Mouse (Mus musculus): ENCODE measurements around the gene Cbx5.

Gene Cbx5

GRCm38 (mm10) chr15:103169612-103170315, 69.9 kb downstream of the Cbx5 start:
- no peak for DNase-seq

DNA sequence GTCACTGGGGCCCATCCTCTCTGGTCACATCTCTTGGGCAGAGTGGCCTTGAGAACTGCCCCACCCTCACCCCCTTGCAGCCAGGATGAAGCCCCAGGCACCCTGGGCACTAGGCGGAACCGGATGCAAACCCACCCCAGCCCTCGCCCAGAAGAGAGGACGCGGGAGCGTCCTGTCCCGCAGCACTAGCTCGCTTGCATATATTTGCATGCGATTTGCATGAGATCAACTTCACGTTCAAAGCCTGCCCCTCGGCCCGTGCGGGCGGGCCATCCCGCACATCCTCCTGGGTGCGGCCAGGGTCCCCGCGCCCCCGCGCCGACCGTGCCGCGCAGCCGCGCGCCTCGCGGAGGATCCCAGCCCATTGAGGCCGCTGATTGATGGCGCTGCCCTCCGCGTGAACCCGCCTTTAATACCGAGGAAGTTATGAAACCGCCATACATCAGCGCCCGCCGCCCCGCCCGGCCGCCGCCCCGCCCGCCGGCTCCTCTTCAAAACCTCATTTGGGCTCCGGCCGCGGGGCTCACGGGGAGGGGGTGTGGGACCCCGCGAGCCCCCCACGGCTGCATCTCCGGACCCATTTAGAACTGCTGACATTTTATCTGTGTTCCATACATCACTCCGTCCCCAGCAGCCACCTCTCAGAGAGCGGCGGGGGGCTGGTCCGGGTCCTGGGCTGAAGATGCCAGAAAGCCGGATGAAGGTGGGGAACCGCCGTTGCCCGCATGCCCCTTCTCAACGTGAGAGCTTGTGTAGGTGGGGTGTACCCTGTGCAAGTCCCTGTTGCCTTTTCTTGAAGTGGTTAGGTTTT, 70.6 kb downstream of the Cbx5 start:
- no peak for DNase-seq

DNA sequence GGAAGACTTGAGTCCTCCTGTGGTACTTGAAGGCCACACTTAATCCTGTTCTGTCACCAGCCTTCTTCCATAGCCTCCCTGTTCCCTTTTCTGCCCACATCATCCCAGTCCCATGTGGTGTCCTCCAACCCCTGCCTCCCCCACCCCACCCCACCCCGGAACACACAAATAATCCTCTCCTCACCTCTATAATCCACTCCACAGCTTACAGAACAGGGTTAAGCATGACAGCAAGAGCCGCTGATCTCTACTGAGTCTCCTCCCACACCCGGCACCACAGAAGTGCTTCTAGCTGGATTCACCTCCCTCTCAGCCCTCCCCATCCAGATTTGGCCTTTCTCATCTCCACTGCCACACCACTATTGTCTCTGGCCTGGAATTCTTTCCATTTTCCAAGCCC, 71.8 kb downstream of the Cbx5 start:
- DNase-seq, result no peak

DNA sequence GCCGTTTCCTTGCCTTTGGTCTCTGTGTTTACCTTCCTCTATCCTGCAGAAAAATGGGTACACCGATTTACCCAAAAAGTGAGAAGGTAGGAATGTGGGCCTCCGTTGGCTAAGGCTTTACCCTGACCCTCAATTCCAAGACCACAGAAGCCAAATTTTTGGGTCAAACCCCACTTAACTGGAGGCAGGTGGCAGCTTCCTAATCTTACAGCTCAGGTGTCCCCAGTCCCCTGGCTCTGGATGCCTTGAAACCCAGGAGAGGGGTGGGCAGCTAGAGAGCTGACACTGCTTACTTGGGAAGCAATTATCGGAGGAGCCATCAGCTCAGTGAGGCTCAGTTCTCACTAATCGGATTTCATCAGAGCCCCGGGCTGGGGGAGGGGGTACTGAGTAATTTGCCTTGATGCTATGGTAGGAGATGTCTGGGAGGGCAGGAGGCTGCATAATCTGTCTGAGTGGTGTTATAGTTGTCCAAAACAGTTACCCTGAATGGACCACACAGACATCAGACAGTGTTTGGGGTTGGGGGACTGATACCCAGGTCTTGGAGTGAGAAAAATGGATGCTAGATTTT, 72.5 kb downstream of the Cbx5 start, which contains the start of gene Smug1:
Gene Smug1, minus strand, starts transcription at position 51 of the 574 bp plus-strand sequence.
- DNase-seq, result no peak

- no peak for DNase-seq
These were observed 73.7 kb downstream of the Cbx5 start for GRCm38 (mm10) chr15:103165924-103166323.

- DNase-seq, result peak; percentile 92
These were observed 74.2 kb downstream of the Cbx5 start for GRCm38 (mm10) chr15:103165379-103165778.

DNA sequence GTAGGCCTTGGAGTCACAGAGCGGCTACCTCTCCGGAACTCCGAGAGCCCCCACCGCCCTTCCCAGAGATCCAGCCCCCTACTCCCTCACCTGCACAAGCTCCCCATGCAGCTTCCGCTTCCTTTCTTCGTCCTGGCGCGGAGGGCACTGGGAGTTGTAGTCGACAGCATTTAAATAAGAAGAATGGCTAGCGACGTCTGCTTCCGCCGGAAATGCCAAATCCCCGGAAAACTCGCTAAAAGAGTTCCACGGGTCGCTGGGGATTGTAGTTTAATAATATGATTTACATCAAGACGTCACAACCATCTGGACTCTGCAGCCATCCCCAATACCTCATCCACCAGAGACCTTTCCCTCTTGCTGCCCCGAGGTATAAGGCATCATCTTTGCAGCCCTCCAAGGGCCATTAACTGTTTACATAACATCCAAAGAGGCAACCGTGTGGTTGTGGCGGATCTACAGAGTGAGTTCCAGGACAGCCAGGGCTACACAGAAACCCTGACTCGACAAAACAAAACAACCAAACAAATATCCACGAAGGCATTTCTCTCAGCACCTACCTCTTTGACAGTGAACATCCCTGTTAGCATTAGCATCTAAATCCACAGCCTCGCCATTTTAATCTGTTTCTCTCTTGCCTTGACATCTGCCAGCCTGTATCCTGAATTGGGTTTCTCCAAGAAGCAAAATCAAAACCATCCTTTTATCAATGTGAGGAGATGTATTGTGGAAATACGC, 76.3 kb downstream of the Cbx5 start:
- DNase-seq, result peak; percentile 95

GRCm38 (mm10) chr15:103157585-103157984, 82.0 kb downstream of the Cbx5 start:
- no peak for DNase-seq

DNA sequence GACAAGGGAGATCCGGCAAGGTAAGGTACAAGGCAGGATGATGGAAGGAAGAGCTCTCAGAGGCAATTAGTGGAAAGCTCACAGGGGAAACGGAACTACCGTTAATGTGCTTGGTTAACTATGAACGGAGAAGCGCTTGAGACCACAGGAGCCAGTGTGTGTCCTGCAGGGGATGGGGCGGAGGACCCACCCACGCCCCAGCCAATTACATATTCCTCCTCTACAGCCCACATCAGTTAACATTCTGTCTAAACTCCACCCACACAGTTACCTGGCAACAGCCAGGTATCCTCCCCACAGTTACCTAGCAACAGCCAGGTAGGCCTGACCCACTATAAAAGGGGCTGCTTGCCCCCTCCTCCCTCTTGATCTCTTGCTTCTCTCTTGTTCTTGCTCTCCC, 82.7 kb downstream of the Cbx5 start:
- no peak for DNase-seq

DNA sequence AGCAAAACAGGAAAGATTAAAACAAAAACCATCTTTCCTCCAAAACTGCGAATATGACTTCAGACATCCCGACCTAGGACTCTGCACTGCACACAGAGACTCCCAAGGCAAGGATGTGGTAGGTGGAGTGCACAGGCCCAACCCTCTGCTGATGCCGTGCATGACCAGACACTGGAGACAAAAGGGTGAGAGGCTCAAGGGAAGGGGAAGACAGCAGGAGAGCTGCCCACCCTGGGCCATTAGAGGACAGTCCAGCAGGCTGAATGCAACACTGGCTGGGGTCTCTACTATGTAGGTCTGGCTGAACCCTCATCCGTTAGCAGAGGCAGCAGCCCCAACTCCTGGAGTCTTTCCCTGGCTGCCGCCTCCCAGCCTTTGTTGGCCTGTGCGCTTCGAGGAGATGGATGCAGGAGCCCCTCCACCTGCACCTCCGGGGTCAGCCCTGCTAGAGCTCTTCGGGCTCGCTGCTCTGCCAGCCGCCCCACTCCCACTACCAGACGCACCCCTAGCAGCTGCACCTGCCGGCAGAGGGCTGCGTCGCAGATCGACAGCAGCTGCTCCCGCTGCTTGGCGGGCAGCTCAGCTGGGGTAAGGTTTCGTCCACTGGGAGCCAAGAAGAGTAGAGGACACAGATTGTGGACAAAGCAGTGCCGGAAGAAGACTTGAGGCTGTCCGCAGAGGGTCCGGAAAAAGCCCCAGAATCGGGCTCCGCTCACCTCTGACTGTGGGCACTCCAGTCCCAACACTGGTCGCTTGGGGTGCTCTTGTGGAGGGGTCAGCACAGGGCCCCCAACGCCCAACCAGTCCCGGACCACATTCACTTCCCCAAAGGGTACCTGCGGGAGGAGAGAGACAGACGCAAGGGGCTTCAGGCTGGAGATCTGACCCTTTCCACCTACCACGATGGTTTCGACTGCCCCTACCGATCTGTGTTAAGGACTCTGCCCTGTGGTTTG, 84.0 kb downstream of the Cbx5 start:
- DNase-seq, result no peak

GRCm38 (mm10) chr15:103152890-103153610, 86.6 kb downstream of the Cbx5 start:
- DNase-seq, result no peak

DNA sequence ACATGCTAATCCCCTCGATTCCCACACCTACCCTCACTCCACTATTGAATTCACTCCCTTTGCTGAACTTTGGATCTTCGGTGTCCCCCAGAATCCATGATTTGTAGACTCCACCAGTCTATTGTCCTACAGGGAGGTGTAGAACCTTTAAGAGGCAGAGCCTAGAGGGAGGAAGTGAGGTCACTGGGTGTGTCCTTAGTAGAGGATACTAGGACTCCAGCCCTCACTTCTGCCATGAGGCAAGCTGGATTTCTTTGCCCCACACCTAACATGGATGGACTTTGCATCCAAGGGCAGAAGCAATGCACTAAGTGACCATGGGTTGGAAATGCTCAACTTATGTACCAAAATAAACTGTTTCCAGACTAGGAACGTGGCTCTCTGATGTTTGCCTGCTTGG, 87.2 kb downstream of the Cbx5 start:
- no peak for DNase-seq

- peak; percentile 13 for DNase-seq
These were observed 91.8 kb downstream of the Cbx5 start for GRCm38 (mm10) chr15:103147779-103148178.

DNA sequence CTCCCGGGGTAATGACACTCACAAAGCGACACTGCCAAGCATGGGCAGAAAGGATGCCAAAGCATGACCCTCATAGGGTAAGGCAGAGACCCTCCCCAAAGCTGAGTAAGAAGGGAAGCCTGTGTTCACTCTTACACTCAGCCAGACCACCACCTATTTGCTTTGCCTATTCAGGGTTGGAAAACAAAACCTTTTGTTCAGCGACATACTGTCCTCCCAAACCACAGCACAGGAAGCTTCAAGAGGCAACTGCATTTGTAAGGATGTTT, 92.3 kb downstream of the Cbx5 start:
- peak; percentile 16 for DNase-seq

DNA sequence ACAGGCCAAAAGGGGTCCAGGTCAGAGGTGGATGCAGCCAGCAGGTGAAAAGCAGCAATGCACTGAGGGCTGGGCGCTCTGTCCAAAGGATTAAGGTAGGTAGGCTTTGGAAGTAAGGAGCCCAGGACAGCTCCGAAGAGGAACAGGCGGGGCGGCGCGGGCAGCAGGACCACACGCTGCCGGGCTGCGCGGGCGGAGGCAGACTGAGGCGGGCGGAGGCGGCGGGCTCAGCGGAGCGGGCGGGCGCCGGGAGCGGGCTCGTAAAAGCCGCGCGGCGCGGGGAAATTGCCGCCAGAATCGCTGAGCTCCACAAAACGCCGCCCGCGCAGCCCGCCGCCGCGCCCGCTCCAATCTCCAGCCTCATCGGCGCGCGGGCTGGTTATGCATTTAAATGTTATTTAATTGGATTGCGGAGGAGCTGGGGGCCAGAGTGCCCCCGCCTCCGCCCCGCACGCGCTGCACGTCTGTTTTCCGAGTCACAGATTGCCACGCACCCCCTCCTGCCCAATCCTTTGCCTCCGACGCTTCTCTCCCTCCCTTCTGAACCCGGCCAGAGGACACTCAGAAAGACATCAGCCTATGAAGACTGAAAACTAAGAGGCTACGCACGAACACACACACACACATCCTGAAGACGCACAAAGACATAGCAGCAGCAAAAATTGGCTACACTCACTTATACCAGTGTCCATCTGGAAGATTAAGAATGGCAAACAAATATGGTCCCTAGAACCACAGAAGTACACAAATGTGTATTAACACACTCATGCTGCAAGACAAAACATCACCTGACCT, 92.8 kb downstream of the Cbx5 start:
- peak; percentile 23 for DNase-seq

DNA sequence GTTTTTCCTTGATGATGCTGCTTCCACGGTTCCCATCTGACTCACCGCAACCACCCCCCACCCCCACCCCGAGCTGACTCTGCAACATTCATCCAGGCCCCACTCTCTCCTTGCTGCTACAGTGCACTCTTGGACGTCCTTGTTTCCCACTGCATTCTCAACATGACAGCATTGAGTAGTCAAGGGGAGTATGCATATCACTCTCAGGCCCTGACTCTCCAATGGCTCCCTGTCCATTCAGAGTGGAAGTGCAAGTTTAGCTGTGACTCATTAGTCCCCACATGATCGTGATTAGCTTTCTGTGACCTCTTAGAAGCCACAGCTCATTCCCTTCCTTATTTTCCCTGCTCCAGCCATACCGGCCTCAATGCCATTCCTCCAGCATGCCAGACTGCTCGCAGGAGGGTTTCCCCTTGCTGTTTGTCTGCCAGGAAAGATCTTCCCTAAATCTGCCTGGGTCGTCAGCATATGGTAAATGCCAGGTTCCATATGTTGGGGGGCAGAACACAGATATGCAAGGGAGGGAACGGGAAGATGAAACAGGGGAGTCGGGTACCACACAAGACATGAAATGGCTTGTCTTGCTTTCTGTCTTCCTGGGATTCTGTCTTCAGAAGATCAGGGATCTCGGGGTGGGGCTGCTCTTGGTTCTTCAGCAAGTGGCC, 93.8 kb downstream of the Cbx5 start:
- DNase-seq, result no peak

DNA sequence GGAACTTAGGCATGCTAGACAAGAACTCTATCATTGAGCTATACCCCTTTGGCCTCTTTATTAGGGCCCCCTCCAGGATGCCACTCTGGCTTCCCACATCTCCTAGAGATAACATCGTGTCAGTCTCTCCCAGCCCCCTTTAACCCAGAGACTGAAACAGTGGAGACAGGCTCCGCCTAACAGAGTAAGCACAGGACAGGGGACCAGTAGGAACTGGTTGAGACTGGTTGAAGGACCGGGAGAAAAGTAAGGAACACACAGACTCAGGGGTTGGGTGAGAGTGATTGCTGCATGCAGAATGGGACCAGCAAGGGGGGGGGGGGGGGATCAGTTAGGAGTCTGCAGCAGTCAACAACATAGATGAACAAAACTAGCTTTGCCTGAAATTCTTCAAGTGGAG, 95.4 kb downstream of the Cbx5 start:
- no peak for DNase-seq

Data from cerebellum, adult 9-10 months (tissue).